Mouse (Mus musculus): Measurements from ENCODE around the gene Gm10300. TPM values are rescaled to one million over a fixed set of nuclear protein-coding genes. Genes with fewer than 3 reads are reported as not detected.

Gm10300 gene
- total and polyA plus RNA-seq, 3 experiments, result 0.08 TPM; not detected in 2

DNA sequence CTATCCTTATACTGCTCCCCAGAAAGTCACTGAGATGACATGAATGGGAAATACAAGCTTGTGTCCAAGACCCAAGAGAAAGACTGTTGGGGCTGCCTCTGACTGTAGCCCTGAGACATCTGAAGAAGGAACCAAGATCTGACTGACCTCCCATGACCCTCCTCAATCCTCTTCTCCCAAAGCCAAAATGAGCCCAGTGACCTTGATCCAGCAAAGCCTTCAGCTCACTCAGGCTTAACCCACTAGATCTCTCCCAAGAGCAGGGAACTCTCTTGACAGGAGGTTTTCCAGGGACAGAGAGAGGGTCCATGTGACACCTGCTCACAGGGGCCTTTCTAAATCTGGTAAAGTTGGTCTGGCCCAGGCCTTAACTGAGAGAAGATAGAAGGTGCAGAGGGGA is 17.2 kb upstream of the Gm10300 start:
- Histone ChIP-seq H3K36me3 (replicated peaks in 1 of 2; ENCODE audit: control insufficient read depth in 1 of 2, insufficient read depth in 1 of 2, low read length in 1 of 2) (peaks cover 0 to 2% of the 10 kb centered on the region in 2 experiments), H3K4me1 (ENCODE audit: control insufficient read depth in 1 of 2, insufficient read depth in 2 of 2) (no peaks in the 10 kb centered on the region), H3K79me2 (replicated peaks; ENCODE audit: control insufficient read depth, extremely low read depth, insufficient read depth, poor library complexity, severe bottlenecking) (no peaks in the 10 kb centered on the region; the same call in 1 of the 2 replicates), H3K9ac (ENCODE audit: insufficient read depth, low read depth) (no peak overlapping the region), H3K4me2 (ENCODE audit: insufficient read depth, low read depth, poor library complexity, severe bottlenecking) (no peak overlapping the region), H3K27ac (ENCODE audit: insufficient read depth, low read depth) (no peak overlapping the region), H3K4me3 (replicated peaks in 1 of 3; ENCODE audit: low read depth in 2 of 3, low read length in 2 of 3, poor library complexity in 1 of 3) (no peak overlapping the region), H3K9me3 (replicated peaks; ENCODE audit: low read length) (no peaks in the 10 kb centered on the region), H3K27me3 (replicated peaks) (no peaks in the 10 kb centered on the region)
- DNase-seq (ENCODE audit: extremely low read depth), result no peak
- no peak for TF ChIP-seq TCF12 (IDR thresholded peaks at IDR 0.05; ENCODE audit: low read depth, low read length)
- no peak for TF ChIP-seq MAZ (IDR thresholded peaks at IDR 0.05; ENCODE audit: low read depth, low read length)
- no peak for TF ChIP-seq MAFK (IDR thresholded peaks at IDR 0.05; ENCODE audit: insufficient replicate concordance, low read length)
- no peak for TF ChIP-seq E2F4 (IDR thresholded peaks at IDR 0.05; ENCODE audit: insufficient replicate concordance, low read depth, low read length)
- TF ChIP-seq ETS1 (conservative IDR thresholded peaks at IDR 0.05; ENCODE audit: low read depth, low read length), result no peak
- no peak for TF ChIP-seq SMC3 (IDR thresholded peaks at IDR 0.05; ENCODE audit: low read depth, low read length)
- TF ChIP-seq NELFE (IDR thresholded peaks at IDR 0.05; ENCODE audit: low read depth, low read length), result no peak
- TF ChIP-seq MEF2A (IDR thresholded peaks at IDR 0.05; ENCODE audit: borderline replicate concordance, low read depth, low read length), result no peak
- TF ChIP-seq ZMIZ1 (IDR thresholded peaks at IDR 0.05; ENCODE audit: low read depth, low read length), result no peak
- no peak for TF ChIP-seq KAT2A (IDR thresholded peaks at IDR 0.05; ENCODE audit: insufficient replicate concordance, low read length)
- no peak for TF ChIP-seq POLR2AphosphoS2 (IDR thresholded peaks at IDR 0.05; ENCODE audit: low read depth, low read length)
- no peak for TF ChIP-seq CHD1 (IDR thresholded peaks at IDR 0.05; ENCODE audit: low read depth, low read length)
- no peak for TF ChIP-seq ZNF384 (IDR thresholded peaks at IDR 0.05; ENCODE audit: low read depth, low read length)
- TF ChIP-seq BHLHE40 (IDR thresholded peaks at IDR 0.05; ENCODE audit: low read depth, low read length), result no peak
- no peak for TF ChIP-seq USF1 (IDR thresholded peaks at IDR 0.05; ENCODE audit: low read depth, low read length)
- TF ChIP-seq POLR2A (IDR thresholded peaks at IDR 0.05; ENCODE audit: low read depth, low read length), result no peak
- no peak for TF ChIP-seq ZC3H11A (IDR thresholded peaks at IDR 0.05; ENCODE audit: low read depth, low read length)
- TF ChIP-seq CTCF (conservative IDR thresholded peaks at IDR 0.05 in 1 of 2, IDR thresholded peaks at IDR 0.05 in 1 of 2; ENCODE audit: low read depth in 2 of 2, low read length in 2 of 2), result no peak
- no peak for TF ChIP-seq GABPA (IDR thresholded peaks at IDR 0.05; ENCODE audit: insufficient replicate concordance, low read depth, low read length)
- dilution Hi-C loops (cut with MboI; ENCODE audit: extremely low pct_ligation_motif_present, extremely low pct_unique_long_range_greater_than_20kb, low sequenced_read_pairs), result no loop called here
- in situ Hi-C loops (cut with MboI; ENCODE audit: low pct_ligation_motif_present, low pct_unique_long_range_greater_than_20kb, low sequenced_read_pairs), result no loop called here

DNA sequence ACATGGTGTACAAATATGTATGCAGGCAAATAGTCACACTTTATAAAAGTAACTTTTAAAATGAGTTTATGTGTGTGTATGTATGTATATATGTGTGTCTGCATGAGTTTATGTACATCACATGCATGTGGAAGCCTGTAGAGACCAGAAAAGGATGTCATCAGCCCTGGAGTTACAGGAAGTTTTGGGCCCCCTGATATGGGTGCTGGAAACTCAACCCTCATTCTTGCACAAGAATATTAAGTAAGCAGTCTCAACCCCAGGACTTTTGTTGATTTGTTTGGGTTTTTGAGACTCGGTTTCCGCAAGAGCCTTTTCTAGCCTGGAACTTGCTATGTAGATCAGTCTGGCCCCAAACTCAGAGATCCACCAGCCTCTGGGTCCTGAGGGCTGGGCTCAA is 15.0 kb upstream of the Gm10300 start:
- Histone ChIP-seq H3K4me1 (ENCODE audit: control insufficient read depth in 1 of 2, insufficient read depth in 2 of 2) (no peaks in the 10 kb centered on the region), H3K79me2 (replicated peaks; ENCODE audit: control insufficient read depth, extremely low read depth, insufficient read depth, poor library complexity, severe bottlenecking) (no peaks in the 10 kb centered on the region; the same call in 1 of the 2 replicates), H3K4me3 (replicated peaks in 1 of 3; ENCODE audit: low read depth in 2 of 3, low read length in 2 of 3, poor library complexity in 1 of 3) (no peak overlapping the region), H3K27ac (ENCODE audit: insufficient read depth, low read depth) (no peak overlapping the region), H3K9ac (ENCODE audit: insufficient read depth, low read depth) (no peak overlapping the region), H3K27me3 (replicated peaks) (no peaks in the 10 kb centered on the region), H3K4me2 (ENCODE audit: insufficient read depth, low read depth, poor library complexity, severe bottlenecking) (no peak overlapping the region), H3K9me3 (replicated peaks; ENCODE audit: low read length) (no peaks in the 10 kb centered on the region), H3K36me3 (replicated peaks in 1 of 2; ENCODE audit: control insufficient read depth in 1 of 2, insufficient read depth in 1 of 2, low read length in 1 of 2) (peaks cover 0 to 4% of the 10 kb centered on the region in 2 experiments)
- TF ChIP-seq PAX5 (IDR thresholded peaks at IDR 0.05; ENCODE audit: low read length), result no peak
- dilution Hi-C loops (cut with MboI; ENCODE audit: extremely low pct_ligation_motif_present, extremely low pct_unique_long_range_greater_than_20kb, low sequenced_read_pairs), result no loop called here
- in situ Hi-C loops (cut with MboI; ENCODE audit: low pct_ligation_motif_present, low pct_unique_long_range_greater_than_20kb, low sequenced_read_pairs), result no loop called here
- DNase-seq (ENCODE audit: extremely low read depth), result no peak

All from CH12.LX (cell line).